Mouse (Mus musculus) left cerebral cortex, adult 2 months (tissue): Measurements from ENCODE around the gene Kif2c. TPM values are rescaled to one million over a fixed set of nuclear protein-coding genes. Genes with fewer than 3 reads are reported as not detected.

ENCODE experiments used
- DNase-seq, 2 experiments: peaks; one replicate each; pipeline ENCODE4 v3.0.0; 2021 to 2022; ENCODE audit warnings: low spot score in 2 of 2, mixed read lengths in 1 of 2; ENCODE audit errors: extremely low spot score in 1 of 2
- H3K27ac ChIP-seq: fragments of 200-600 bp; 2 replicates; pipeline ENCODE4 v1.8.1; 2022
- H3K4me3 ChIP-seq: fragments of 200-600 bp; 2 replicates; pipeline ENCODE4 v1.8.1; 2022
- CTCF ChIP-seq: fragments of 200-600 bp; IDR thresholded peaks from 2 replicates; pipeline ENCODE4 v1.8.1; 2022; ENCODE audit warnings: antibody characterized with exemption, mild to moderate bottlenecking, moderate library complexity
- intact Hi-C: fragments of 180-260 bp; cut with DNase I; formaldehyde crosslinking; loops from one replicate; pipeline ENCODE4 v1.15.1; 2025
- long read RNA-seq, 2 experiments: library from polyadenylated mRNA; stranded (forward); transcript quantifications; one replicate each; pipeline ENCODE4 v2.0.0; 2021; ENCODE audit warnings: borderline mapping rate in 2 of 2
- total RNA-seq, 2 experiments: library from RNA; stranded (reverse); gene quantifications; 2 replicates each; pipeline ENCODE4 v1.2.3; 2021

Gene Kif2c
- not detected for total RNA-seq
- long read RNA-seq, experiment 1 = 0 reads
- long read RNA-seq, experiment 2, partial matches to known transcripts = 0 of 1 reads
- long read RNA-seq, experiment 2, other reads (novel, unspliced or antisense) = 0 of 1 reads

DNA sequence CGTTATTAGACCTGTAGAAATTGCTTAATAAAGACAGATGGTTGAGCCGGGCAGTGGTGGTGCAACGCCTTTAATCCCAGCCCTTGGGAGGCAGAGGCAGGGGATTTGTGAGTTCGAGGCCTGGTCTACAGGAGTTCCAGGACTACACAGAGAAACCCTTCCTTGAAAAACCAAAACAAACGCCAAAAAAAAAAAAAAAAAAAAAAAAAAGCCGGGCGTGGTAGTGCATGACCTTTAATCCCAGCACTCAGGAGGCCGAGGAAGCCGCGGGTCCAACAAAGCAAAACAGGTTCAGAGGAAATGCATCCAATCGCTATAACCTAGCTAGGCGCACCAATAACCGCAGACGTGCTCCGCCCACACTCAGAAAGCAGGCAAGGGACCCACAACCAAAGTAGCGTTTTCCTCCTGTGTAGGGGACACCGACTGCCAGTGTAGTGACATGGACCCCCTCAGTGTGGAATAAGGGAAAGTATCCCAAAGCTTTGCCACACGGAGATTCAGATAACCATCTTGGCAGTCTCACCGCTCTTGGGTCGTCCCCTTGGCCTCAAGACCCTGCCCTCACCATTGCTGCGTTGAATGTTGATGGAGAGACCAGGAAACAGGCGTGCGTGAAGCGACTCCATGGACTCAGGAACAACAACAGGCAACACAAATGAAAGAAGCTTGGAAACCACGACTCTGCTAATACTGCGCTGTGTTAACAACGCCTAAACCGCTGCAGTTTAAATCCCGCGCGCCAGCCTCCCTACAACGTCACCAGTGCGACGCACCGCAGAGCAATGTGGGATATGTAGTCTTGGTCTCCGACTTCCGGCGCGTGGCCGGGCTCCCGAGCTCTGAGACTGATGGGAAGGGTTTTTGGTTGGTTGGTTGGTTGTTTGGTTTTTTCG, at the start of gene Kif2c:
Kif2c (minus strand) TSS at position 777 of the 896 bp plus-strand sequence.
- DNase-seq = peak; percentile 89 to 94
- TF ChIP-seq CTCF = peak; percentile 5; the same call in 1 of the 2 replicates
- intact Hi-C loops = loop anchor here (2.0 kb wide), 1 partner anchor 25 kb away; the partner anchor contains the start of gene Rps8
- peak within 1 kb of the TSS; percentile 87 for H3K27ac ChIP-seq
- H3K4me3 ChIP-seq = peak within 1 kb of the TSS; percentile 55

DNA sequence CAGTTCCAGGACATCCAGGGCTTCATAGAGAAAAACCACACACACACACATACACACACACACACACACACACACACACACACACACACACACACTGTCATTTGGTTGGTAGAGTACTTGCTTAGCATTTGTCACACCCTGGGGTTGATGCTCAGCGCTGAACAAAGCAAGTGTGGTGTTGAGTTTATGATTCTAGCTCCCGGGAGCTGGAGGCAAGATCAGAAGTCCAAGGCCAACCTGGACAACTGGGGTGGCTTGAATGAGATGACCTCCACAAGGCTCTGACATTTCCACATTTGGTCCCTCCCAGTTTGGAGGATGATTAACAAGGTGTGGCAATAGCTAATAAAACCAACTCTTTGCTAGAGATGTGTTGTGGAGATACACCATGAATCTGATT, 48.8 kb upstream of the Kif2c start:
- no peak for DNase-seq
- no peak for TF ChIP-seq CTCF
- no peak overlapping the region for H3K4me3 ChIP-seq
- H3K27ac ChIP-seq = no peak overlapping the region
- intact Hi-C loops = no loop called here

DNA sequence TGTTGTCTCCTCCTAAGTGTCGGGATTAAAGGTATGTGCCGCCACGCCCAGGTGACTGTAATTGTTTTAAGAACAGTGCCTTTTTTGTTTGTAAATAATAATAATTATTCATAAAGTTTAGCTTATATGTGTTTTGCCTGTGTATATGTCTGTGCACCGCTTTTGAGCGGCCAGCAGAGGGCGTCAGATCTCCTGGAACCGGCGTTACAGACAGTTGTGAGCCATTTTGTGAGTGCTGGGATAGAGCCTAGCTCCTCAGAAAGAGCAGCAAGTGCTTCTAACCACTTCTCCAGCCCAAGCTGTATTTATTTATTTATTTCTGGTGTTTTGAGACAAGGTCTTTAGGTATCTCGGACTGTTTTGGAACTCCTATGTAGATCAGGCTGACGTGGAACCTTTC, 47.9 kb upstream of the Kif2c start:
- Histone ChIP-seq H3K4me3 (no peak overlapping the region), H3K27ac (no peak overlapping the region)
- intact Hi-C loops = no loop called here
- TF ChIP-seq CTCF = peak; percentile 40
- no peak for DNase-seq

DNA sequence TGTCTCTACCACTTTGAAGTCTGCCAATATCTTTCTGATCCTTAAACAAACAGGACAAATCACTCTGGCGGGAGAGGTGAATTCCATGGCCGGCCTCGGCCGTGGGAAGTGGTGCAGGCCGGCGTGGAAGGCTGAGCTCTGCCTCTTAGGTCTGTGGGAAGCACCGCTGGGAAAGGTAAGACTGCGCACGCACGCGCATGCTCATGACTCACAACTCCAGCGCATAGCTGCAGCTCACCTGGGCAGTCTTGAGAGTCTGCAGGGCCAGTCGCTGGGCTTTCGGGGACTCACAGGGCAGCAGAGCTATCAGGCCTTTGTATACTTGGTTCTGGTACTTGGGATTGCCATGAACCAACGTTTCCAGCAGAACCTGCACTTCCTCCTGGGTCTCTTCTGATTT, 47.2 kb upstream of the Kif2c start:
- Histone ChIP-seq H3K27ac (no peak overlapping the region), H3K4me3 (no peak overlapping the region)
- intact Hi-C loops = no loop called here
- TF ChIP-seq CTCF = no peak
- DNase-seq = no peak

DNA sequence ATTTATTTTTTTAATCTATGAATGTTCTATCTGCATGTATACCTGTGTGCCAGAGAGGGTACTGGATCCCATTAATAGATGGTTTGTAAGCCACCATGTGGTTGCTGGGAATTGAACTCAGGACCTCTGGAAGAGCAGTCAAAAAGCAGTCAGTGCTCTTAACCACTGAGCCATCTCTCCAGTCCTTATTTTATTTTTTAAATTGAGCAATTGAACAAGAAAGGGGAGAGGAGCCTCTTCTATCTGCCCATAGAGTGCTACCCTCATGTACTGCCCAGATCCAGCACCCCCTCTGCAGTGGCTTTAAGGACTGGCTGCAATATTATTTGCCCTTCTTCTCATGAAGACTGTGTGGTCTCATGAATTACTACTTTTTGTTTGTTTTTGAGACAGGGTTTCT, 42.8 kb upstream of the Kif2c start:
- intact Hi-C loops = no loop called here
- Histone ChIP-seq H3K27ac (no peak overlapping the region), H3K4me3 (no peak overlapping the region)
- TF ChIP-seq CTCF = no peak
- DNase-seq = no peak

DNA sequence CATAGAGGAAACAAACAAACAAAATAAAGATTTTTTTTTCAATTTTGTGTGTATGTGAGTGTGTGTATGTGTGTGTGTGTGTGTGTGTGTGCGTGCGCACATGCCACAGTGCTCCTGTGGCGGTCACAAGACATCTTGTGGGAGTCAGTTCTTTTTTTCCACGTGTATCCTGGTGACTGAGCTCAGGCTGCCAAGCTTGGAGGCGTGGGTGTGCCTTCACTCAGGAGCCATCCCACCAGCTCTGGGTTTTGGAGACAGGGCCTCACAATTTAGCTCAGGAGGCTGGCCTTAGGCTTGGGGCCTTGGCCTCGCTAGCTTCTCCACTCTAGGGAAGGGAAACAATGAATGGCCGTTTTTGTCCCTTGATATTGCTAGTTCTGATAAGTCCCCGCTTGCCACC, 41.7 kb upstream of the Kif2c start:
- DNase-seq = no peak
- Histone ChIP-seq H3K27ac (peak overlapping the region; percentile 28; the same call in 1 of the 2 replicates), H3K4me3 (no peak overlapping the region)
- intact Hi-C loops = no loop called here
- TF ChIP-seq CTCF = no peak

DNA sequence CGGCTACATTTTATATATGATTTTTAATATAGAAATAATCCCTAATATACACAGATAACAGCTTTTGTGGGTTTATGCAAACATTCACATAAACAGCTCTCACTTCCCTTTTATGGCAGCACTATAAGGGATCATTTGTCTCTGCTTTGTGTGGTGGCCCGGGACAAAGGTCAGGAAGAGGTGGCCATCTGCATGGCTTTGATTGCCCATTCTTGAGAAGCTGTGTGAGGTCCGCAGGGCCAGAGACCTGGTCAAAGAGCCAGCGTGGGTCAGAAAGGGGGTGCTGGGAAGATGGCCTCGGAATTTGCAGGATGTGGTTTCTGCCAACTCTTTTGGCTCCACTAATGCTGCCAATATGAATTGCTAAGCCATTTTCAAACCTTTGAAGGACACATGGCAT, 40.6 kb upstream of the Kif2c start:
- intact Hi-C loops = no loop called here
- TF ChIP-seq CTCF = no peak
- Histone ChIP-seq H3K4me3 (no peak overlapping the region), H3K27ac (no peak overlapping the region)
- no peak for DNase-seq

DNA sequence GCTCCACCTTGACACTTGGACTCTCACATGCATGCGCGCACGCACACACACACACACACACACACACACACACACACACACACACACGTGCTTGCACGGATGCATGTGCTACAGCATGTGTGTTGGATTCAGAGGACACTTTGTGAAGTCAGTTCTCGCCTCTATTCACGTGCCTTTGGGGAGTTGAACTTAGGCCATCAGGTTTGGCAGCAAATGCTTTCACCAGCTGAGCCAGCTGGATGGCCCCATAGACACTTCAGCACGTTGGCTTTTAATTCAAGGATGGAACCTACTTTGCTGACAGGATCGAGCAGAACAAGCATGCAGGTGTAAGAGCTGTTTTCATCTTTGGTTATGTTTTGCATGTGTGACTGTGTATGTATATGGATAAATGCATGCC, 39.4 kb upstream of the Kif2c start:
- Histone ChIP-seq H3K27ac (no peak overlapping the region), H3K4me3 (no peak overlapping the region)
- DNase-seq = no peak
- TF ChIP-seq CTCF = no peak
- intact Hi-C loops = no loop called here

DNA sequence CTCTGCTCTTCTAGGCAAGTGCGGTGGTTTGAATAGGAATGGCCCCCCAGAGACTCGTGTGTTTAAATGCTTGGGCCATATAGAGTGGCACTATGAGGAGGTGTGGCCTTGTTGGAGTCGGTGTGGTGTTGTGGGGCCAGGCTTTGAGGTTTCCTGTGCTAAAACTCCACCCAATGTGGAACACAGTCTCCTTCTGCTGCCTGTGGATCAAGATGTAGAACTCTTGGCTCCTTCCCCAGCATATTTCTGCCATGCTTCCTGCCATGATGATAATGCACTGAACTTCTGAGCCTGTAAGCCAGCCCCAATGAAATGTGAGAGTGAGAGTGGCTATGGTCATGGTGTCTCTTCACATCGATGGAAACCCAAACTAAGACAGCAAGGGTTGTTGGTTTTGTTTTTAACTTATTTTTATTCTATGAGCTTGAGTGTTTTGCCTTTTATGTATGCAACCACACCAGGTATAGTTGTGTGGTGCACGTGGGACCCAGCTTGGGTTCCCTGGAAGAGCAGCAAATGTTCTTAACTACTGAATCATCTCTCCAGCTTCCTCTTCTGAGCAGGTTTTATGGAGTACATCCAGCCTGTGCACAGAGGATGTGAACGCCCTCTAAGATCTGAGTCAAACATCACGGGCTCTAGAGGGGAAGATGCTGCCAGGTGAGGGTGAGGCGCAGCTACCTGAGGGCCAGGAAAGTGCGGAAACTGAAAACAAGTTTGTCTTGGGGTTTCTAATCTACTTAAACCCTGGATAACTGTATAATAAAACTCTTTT, 38.5 kb upstream of the Kif2c start:
- Histone ChIP-seq H3K27ac (no peak overlapping the region), H3K4me3 (no peak overlapping the region)
- no peak for TF ChIP-seq CTCF
- intact Hi-C loops = no loop called here
- DNase-seq = no peak

DNA sequence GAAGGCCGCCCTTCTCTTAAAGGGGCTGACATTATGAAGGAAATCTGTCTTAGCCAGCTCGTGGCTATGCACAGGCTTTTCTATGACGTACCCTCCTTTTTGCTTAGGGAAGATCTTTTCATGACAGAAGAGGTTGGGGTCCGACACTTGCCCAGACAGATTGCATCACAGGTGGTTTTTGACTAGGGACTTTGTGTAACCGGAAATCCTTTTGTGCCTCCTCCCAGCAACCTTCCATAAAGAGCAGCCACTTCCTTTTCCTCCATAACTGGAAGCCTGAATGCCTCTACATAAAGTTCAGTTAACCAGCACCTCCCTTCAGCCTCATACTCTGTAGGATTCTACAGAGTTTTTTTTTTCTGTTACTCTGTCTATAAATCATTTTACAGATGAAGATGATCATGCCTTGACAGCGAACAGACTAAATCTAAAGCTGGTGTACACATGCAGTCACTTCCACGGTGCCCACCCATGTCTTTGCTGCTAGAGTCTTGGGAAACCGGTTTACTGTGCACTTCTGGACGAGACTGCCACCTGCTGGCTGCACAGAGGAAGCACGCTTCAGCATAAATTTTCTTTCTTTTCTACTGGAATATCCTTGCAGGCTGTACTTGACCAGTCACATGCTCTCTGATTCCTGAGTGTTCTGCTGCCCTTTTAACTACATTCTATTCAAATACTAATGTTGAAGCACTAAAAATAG, 36.2 kb upstream of the Kif2c start:
- no peak overlapping the region for H3K4me3 ChIP-seq
- intact Hi-C loops = no loop called here
- peak; percentile 98 for TF ChIP-seq CTCF
- DNase-seq = peak; percentile 42 to 51
- H3K27ac ChIP-seq = no peak overlapping the region

DNA sequence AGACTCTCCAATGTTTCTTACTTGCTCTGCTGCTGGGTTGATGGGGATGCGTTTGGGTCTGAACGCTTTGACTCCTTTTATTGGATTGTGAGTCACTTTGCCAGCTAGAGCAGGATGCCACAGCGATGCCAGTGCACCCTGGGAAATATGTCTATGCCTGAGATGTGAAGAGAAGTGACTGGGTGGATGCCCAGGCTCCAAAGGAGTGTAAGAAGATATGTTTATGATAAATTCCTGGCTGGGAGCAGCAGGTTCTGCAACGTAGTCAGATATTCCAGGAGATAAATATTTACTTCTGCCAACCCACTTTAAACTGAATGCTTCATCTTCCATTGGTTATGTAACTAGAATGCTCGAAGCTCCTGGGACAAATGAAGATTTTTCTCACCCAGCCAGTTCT, 34.6 kb upstream of the Kif2c start:
- no peak for TF ChIP-seq CTCF
- Histone ChIP-seq H3K27ac (peak overlapping the region; percentile 37), H3K4me3 (no peak overlapping the region)
- DNase-seq = peak in 1 of 2 experiments; percentile 19
- intact Hi-C loops = no loop called here
